Mouse (Mus musculus) MEL (cell line): Measurements from ENCODE around the gene Boc.

ENCODE experiments used
- CHD2 ChIP-seq: IDR thresholded peaks from 2 replicates; pipeline ENCODE4 v1.6.1; 2011; ENCODE audit warnings: low read length, improper control_type of control experiment
- CTCF ChIP-seq, 3 experiments: IDR thresholded peaks in 2 of 3; conservative IDR thresholded peaks in 1 of 3; 2 replicates each; pipeline ENCODE4 v1.5.1; 2011 to 2012; ENCODE audit warnings: low read length in 3 of 3, low read depth in 2 of 3, mild to moderate bottlenecking in 2 of 3, improper control_type of control experiment in 1 of 3, inconsistent platforms in 1 of 3, mixed read lengths in 1 of 3, moderate library complexity in 1 of 3; ENCODE audit not compliant: control insufficient read depth in 1 of 3, insufficient read depth in 1 of 3, poor library complexity in 1 of 3, severe bottlenecking in 1 of 3
- GATA1 ChIP-seq: IDR thresholded peaks from 2 replicates; pipeline ENCODE4 v1.6.1; 2011; ENCODE audit warnings: low read depth, low read length, improper control_type of control experiment
- KAT2A ChIP-seq: conservative IDR thresholded peaks from 2 replicates; pipeline ENCODE4 v1.6.1; 2012; ENCODE audit warnings: low read depth, low read length, improper control_type of control experiment, inconsistent platforms
- MAX ChIP-seq: IDR thresholded peaks from 2 replicates; pipeline ENCODE4 v1.6.1; 2011; ENCODE audit warnings: low read length, improper control_type of control experiment
- MAZ ChIP-seq: IDR thresholded peaks from 2 replicates; pipeline ENCODE4 v1.6.1; 2012; ENCODE audit warnings: low read depth, mild to moderate bottlenecking, inconsistent platforms, low read length, improper control_type of control experiment
- MXI1 ChIP-seq: IDR thresholded peaks from 2 replicates; pipeline ENCODE4 v1.6.1; 2011; ENCODE audit warnings: mild to moderate bottlenecking, low read depth, low read length, improper control_type of control experiment
- MYC ChIP-seq: IDR thresholded peaks from 2 replicates; pipeline ENCODE4 v1.6.1; 2011; ENCODE audit warnings: low read depth, mild to moderate bottlenecking, low read length, improper control_type of control experiment, moderate library complexity
- POLR2A ChIP-seq, 2 experiments: IDR thresholded peaks; 2 replicates each; pipeline ENCODE4 v1.6.1; 2011 to 2012; ENCODE audit warnings: low read length in 2 of 2, mild to moderate bottlenecking in 2 of 2, control low read depth in 1 of 2, improper control_type of control experiment in 1 of 2, low read depth in 1 of 2, moderate library complexity in 1 of 2; ENCODE audit not compliant: control insufficient read depth in 1 of 2, insufficient read depth in 1 of 2, poor library complexity in 1 of 2
- POLR2AphosphoS5 ChIP-seq: IDR thresholded peaks from 2 replicates; pipeline ENCODE4 v1.6.1; 2012; ENCODE audit warnings: low read depth, borderline replicate concordance, mild to moderate bottlenecking, inconsistent platforms, low read length, moderate library complexity, mixed read lengths
- SIN3A ChIP-seq: IDR thresholded peaks from 2 replicates; pipeline ENCODE4 v1.6.1; 2012; ENCODE audit warnings: low read length, improper control_type of control experiment, inconsistent platforms
- TAL1 ChIP-seq: IDR thresholded peaks from 2 replicates; pipeline ENCODE4 v1.6.1; 2012; ENCODE audit warnings: mild to moderate bottlenecking, inconsistent platforms, low read length, moderate library complexity, mixed read lengths
- USF2 ChIP-seq, 2 experiments: IDR thresholded peaks; 2 replicates each; pipeline ENCODE4 v1.6.1; 2011 to 2012; ENCODE audit warnings: improper control_type of control experiment in 2 of 2, low read length in 2 of 2, borderline replicate concordance in 1 of 2, inconsistent platforms in 1 of 2, low read depth in 1 of 2, mild to moderate bottlenecking in 1 of 2; ENCODE audit not compliant: insufficient read depth in 1 of 2
- ZC3H11A ChIP-seq: IDR thresholded peaks from 2 replicates; pipeline ENCODE4 v1.6.1; 2012; ENCODE audit warnings: low read depth, mild to moderate bottlenecking, inconsistent platforms, low read length, improper control_type of control experiment

DNA sequence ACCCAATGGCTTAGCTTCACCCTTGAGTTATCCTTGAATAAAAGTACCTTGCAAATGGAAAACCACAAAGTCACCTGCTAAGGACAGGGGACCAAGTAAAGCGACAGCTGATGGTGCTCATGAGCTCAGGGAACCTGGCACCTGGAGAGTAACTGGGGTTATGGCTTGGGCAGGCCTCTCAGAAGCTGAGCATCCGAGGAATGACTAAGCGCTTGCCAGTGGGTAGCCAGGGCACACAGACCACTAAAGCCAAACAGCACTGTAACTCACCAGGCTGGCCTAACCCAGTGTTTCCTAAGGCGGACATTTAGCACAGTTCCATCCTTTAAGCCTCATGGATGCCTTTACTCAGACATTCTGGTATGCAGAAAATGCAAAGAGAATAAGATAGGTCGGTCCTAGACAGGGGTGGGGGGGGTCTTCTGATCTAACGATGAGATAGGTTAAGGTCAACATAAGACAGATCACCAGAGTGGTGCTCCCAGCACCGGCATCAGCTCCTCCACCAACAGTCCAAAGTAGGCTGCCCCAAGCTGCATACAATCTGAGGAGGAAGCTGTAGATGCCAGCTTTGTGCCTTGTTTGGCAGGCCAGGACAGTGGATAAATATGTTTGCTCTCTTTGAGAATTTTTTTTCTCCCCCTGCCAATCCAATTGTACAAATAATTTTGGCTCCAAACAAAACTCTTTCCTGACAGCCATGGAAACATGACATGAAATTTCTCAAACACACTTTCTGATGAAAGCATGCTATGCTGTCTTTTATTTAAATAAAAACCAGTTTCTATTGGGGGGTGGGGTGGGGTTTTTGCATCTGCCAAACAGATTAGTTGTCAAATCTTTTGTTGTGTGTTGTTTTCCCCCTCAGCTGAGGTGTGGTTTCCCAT lies 49.0 kb downstream of the Boc start:
- TF ChIP-seq MAX (no peak), CTCF (IDR thresholded peaks at IDR 0.05 in 2 of 3, conservative IDR thresholded peaks at IDR 0.05 in 1 of 3; ENCODE audit: control insufficient read depth in 1 of 3, insufficient read depth in 1 of 3, low read depth in 2 of 3, low read length in 3 of 3, poor library complexity in 1 of 3, severe bottlenecking in 1 of 3) (no peak), MAZ (no peak), POLR2A (IDR thresholded peaks at IDR 0.05; ENCODE audit: control insufficient read depth in 1 of 2, insufficient read depth in 1 of 2, low read depth in 1 of 2, low read length in 2 of 2, poor library complexity in 1 of 2) (no peak), USF2 (IDR thresholded peaks at IDR 0.05; ENCODE audit: borderline replicate concordance in 1 of 2, insufficient read depth in 1 of 2, low read depth in 1 of 2, low read length in 2 of 2) (no peak), MYC (no peak), GATA1 (no peak), SIN3A (no peak), ZC3H11A (no peak), CHD2 (no peak), TAL1 (no peak), KAT2A (no peak), POLR2AphosphoS5 (no peak), MXI1 (no peak)
